Mouse (Mus musculus): ENCODE results near the gene Lcp2.

Lcp2 gene

GRCm38 (mm10) chr11:34046767-34047541, at the start of gene Lcp2:
Lcp2 (plus strand) TSS chr11:34046920.
- DNase-seq (ENCODE audit: low spot score), result no peak

- no peak for DNase-seq (ENCODE audit: low spot score)
These were observed 48.5 kb upstream of the Lcp2 start for GRCm38 (mm10) chr11:33998244-33998643.

DNA sequence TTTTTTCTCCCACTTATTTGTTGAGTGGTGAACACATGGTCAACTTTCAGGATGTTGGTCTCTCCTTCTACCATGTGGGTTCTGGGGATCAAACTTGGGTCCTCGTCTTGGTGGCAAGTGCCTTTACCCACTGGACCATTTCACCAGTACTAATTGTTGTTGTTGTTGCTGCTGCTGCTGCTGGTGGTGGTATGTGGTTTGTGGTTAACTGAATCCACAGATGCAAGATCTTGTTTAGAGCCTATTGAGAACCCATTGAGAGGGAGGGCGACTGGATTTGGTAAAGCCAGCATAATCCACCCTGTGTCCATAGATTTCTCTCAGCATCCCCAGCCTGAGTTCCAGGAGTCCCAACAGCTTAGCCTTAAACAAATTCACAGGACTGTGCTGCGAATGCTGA, 46.3 kb upstream of the Lcp2 start:
- no peak for DNase-seq (ENCODE audit: low spot score)

DNA sequence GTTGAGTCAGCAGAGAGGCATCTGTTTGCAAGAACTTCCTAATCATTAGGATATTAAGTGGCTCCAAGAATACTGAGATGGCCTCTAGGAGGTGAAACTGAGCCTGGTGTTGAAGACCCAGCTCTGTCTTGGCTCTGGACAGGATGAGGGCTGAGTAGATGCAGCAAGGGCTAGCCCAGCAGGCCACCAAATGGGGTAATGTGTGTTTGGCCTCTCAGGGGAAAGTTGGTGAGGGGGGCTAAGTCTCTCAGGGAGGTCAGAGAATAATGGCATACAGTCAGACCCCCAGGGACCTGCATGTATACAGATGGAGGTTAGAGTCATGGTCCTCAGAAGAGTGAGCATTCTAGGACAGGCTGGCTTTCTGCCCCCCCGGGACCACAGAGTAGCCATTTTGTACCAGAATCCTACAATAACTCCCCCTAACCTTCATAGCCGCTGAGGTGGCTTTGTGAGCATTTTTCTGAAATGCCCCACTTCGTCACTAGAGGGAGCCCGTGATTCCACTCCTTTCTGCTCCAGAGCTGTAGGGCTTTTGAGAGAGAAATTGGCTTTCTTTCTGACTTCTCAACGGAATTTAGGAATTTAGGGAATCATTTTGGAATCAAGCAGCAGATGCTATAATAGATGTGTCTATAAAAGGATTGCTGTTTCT, 44.7 kb upstream of the Lcp2 start:
- peak; percentile 80 for DNase-seq (ENCODE audit: low spot score)

DNA sequence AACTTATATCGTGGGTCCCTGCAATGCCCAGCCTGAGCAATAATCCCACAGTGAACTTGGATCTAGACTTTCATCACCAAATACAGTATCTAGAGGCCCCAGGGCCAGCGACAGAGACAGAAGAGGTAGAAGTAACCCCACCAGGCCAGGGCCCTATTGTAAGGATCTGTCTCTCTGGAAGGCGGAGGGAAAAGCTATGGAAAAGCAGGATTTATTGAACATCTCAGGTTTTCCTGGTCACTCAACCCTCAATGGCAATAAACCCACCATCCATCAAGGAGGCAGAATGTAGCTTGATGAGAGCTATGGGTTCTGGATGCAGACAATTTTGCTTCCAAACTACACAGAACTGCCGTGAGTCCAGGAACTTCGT, 44.1 kb upstream of the Lcp2 start:
- DNase-seq (ENCODE audit: low spot score), result no peak

GRCm38 (mm10) chr11:34007616-34008015, 39.1 kb upstream of the Lcp2 start:
- DNase-seq (ENCODE audit: low spot score), result no peak

DNA sequence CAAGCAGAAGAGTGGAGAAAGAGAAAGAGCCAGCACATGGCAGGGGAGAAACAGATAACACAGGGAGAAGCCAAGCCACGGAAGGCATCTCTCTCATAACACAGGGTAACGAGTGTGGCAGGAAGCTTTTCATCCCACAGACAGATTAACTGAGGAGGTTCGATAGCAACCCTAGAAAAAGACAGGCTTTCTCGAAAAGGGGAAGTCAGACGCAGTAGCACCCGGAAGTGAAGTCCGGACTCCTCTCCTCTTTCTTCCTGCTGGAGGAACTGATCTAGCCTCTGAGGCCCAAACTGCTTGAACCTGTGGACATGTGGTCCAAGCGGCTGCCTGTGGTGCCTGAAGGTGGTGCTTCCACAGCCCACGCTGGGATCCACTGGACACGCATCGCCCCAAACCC, 38.5 kb upstream of the Lcp2 start:
- DNase-seq (ENCODE audit: low spot score), result no peak

DNA sequence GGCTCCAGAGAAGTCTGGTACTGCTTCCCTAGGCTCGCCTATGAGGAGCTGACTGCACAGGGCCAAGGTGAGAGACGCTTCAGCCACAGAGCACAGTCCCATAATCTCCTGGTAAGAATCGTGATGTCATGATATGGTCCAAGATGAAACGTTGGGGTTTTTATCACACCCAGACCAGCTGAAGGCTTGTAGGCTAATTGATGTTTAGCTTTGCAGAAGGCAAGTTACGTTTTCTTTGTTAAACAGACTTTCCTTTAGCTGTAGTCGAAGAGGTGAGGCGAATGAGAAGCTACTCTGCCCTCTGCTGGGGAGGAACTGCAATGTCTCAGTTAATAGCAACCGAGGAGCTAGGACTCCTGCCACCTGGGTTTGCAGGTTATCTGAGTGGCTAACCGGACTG, 38.0 kb upstream of the Lcp2 start:
- DNase-seq (ENCODE audit: low spot score), result peak; percentile 75

DNA sequence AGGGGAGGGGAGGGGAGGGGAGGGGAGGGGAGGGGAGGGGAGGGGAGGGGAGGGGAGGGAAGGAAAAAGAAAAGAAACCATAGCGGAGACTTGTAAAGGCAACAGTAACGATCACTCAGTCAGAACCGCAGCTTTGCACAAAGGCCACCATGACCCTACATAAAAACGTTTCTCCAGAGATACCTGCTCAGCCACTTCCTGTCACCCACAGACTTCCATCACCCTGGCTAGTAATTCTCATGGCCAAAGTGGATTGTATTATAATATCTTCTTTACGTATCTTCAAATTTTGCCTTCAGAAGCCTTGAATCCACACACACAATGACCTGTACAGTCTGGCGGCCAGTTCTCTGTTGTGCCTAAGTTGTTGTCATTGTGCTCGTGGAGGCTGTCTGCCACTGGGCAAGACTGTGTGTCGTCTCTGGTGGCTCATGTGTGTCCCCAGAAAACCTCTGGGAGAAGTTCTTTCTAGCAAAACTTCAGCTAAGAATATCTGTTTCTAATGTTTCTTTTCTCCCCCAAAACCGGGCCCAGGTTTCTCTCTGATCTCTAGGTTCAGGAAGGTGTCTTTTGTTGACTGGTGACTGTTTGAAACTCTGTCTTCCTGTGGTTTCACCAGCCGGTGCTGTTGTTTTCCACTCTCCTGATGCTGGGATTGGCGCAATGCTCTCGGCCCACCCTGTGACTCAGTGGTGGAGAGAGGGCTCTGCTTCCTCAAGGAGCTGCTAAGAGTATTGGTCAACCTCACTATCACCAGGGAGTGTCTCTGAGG, 37.2 kb upstream of the Lcp2 start:
- DNase-seq (ENCODE audit: low spot score), result no peak

- no peak for DNase-seq (ENCODE audit: low spot score)
These were observed 36.4 kb upstream of the Lcp2 start for GRCm38 (mm10) chr11:34010133-34010858.

- no peak for DNase-seq (ENCODE audit: low spot score)
These were observed 35.9 kb upstream of the Lcp2 start for GRCm38 (mm10) chr11:34010859-34011172.

- DNase-seq (ENCODE audit: low spot score), result no peak
These were observed 34.6 kb upstream of the Lcp2 start for GRCm38 (mm10) chr11:34012007-34012652.

GRCm38 (mm10) chr11:34025091-34025490, 21.6 kb upstream of the Lcp2 start:
- no peak for DNase-seq (ENCODE audit: low spot score)

GRCm38 (mm10) chr11:34029658-34030057, 17.1 kb upstream of the Lcp2 start:
- no peak for DNase-seq (ENCODE audit: low spot score)

- no peak for DNase-seq (ENCODE audit: low spot score)
These were observed 15.5 kb upstream of the Lcp2 start for GRCm38 (mm10) chr11:34031015-34031805.

GRCm38 (mm10) chr11:34034008-34034505, 12.7 kb upstream of the Lcp2 start:
- DNase-seq (ENCODE audit: low spot score), result no peak

DNA sequence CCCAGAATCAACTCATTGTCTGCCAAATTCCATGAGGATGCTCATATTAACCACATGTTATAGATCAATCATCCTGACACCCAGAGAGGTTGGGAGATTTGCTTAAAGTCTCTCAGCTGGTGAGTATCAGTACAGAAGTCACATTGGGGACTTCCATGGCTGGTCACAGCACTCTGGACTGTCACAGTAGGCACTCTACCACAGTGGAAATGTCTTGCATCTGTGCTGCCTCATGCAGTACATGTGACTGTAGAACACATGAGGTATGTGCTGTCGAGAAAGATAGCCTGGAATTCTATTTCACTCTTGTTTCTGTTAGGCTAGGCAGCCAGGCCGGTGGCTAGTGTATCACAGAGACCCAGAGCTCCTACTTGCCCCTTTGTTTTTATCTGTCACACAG, 11.9 kb upstream of the Lcp2 start:
- no peak for DNase-seq (ENCODE audit: low spot score)

DNA sequence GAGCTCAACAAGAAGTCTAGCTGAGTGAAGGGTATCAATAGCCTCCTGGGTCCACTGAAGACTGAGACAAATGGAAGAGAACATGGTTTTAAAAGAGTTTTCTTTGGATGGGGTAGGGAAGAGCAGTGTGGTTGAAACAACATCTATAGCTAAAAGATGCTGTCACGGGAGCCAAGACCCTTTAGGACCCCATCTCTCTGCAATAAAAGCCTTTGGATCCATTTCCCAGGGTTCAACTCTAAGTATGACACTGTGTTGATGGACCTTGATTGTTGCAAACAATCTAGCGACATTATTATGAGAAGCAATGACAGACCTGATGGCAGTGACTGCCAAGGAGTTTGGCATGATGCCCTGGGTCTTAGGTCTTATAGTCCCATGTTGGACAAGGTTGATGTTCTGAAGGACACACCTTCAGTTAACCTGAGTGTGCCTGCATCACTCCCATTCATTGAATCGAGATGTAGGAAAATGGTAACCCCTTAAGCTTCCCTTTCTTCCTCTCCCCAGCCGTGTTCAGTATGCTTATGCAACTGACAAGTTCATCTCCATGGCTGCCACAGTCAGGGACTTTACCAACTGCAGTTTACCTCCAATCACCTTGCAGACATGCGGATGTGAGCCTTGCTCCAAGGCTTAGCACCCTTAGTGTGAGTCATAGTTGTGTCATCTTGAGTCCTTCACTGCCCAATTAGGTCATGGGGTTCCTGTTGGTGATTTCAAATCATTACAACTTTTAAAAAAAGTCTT, 10.6 kb upstream of the Lcp2 start:
- no peak for DNase-seq (ENCODE audit: low spot score)

- DNase-seq (ENCODE audit: low spot score), result no peak
These were observed 6.7 kb upstream of the Lcp2 start for GRCm38 (mm10) chr11:34040061-34040460.

GRCm38 (mm10) chr11:34042808-34043207, 3.9 kb upstream of the Lcp2 start:
- DNase-seq (ENCODE audit: low spot score), result no peak

Measured in embryo, embryonic 10.5 days (tissue).